Mouse (Mus musculus) testis, adult 2 months (tissue): ENCODE measurements around the gene Klhl35.

Experiments used
- CTCF ChIP-seq: fragments of 200-500 bp; IDR thresholded peaks from 2 replicates; pipeline ENCODE4 v1.5.1; 2012; ENCODE audit warnings: low read depth, mild to moderate bottlenecking, inconsistent platforms, low read length, moderate library complexity; ENCODE audit not compliant: control insufficient read depth, insufficient read depth, insufficient replicate concordance
- POLR2A ChIP-seq: fragments of 200-500 bp; IDR thresholded peaks from 2 replicates; pipeline ENCODE4 v1.6.1; 2012; ENCODE audit warnings: low read depth, mild to moderate bottlenecking, inconsistent platforms, low read length, moderate library complexity; ENCODE audit not compliant: control insufficient read depth

- TF ChIP-seq POLR2A, result no peak
- no peak for TF ChIP-seq CTCF
Measured at GRCm38 (mm10) chr7:99428836-99429235, 37.0 kb upstream of the Klhl35 start.
